Mouse (Mus musculus) testis, adult 2 months (tissue): ENCODE measurements around the gene Pmpcb.

Experiments
- CTCF ChIP-seq: fragments of 200-500 bp; IDR thresholded peaks from 2 replicates; pipeline ENCODE4 v1.5.1; 2012; ENCODE audit warnings: low read depth, mild to moderate bottlenecking, inconsistent platforms, low read length, moderate library complexity; ENCODE audit not compliant: control insufficient read depth, insufficient read depth, insufficient replicate concordance
- POLR2A ChIP-seq: fragments of 200-500 bp; IDR thresholded peaks from 2 replicates; pipeline ENCODE4 v1.6.1; 2012; ENCODE audit warnings: low read depth, mild to moderate bottlenecking, inconsistent platforms, low read length, moderate library complexity; ENCODE audit not compliant: control insufficient read depth

GRCm38 (mm10) chr5:21736956-21737585 is at the start of gene Pmpcb:
- peak; percentile 95 for TF ChIP-seq CTCF
- peak; percentile 84 for TF ChIP-seq POLR2A
